Mouse (Mus musculus) neural tube, embryonic 13.5 days (tissue): ENCODE measurements around the gene Lmf1. TPM values are rescaled to one million over a fixed set of nuclear protein-coding genes. Genes with fewer than 3 reads are reported as not detected.

Source experiments
- ATAC-seq: fragments of 200-750 bp; cut with Nextera tagmentation; 2 replicates; pipeline ENCODE4 v1.8.0; 2017; ENCODE audit warnings: low read depth, mild to moderate bottlenecking, moderate TSS enrichment, moderate library complexity
- H3K27ac ChIP-seq: fragments of 300-500 bp; sonication (generic); replicated peaks from 2 replicates; pipeline ENCODE4 v1.5.1; 2015; ENCODE audit warnings: moderate library complexity, mild to moderate bottlenecking, inconsistent platforms
- H3K27me3 ChIP-seq: fragments of 300-500 bp; sonication (generic); 2 replicates; pipeline ENCODE4 v1.6.1; 2015; ENCODE audit warnings: mild to moderate bottlenecking, inconsistent platforms
- H3K36me3 ChIP-seq: fragments of 300-500 bp; sonication (generic); 2 replicates; pipeline ENCODE4 v1.6.1; 2015; ENCODE audit warnings: mild to moderate bottlenecking, inconsistent platforms
- H3K4me1 ChIP-seq: fragments of 300-500 bp; sonication (generic); replicated peaks from 2 replicates; pipeline ENCODE4 v1.6.1; 2015; ENCODE audit warnings: inconsistent platforms
- H3K4me2 ChIP-seq: fragments of 300-500 bp; sonication (generic); 2 replicates; pipeline ENCODE4 v1.6.1; 2015; ENCODE audit warnings: inconsistent platforms, mild to moderate bottlenecking, moderate library complexity
- H3K4me3 ChIP-seq: fragments of 300-500 bp; sonication (generic); 2 replicates; pipeline ENCODE4 v1.5.1; 2015; ENCODE audit warnings: mild to moderate bottlenecking, inconsistent platforms
- H3K9ac ChIP-seq: fragments of 300-500 bp; sonication (generic); 2 replicates; pipeline ENCODE4 v1.6.1; 2015; ENCODE audit warnings: moderate library complexity, mild to moderate bottlenecking, inconsistent platforms
- H3K9me3 ChIP-seq: fragments of 300-500 bp; sonication (generic); 2 replicates; pipeline ENCODE4 v1.6.1; 2016; ENCODE audit warnings: inconsistent platforms
- WGBS: fragments of 180-500 bp; shearing (Covaris S2); methylation state at CpG from one replicate; pipeline ENCODE4 v1.1.7; 2015; 5-methylcytosine and 5-hydroxymethylcytosine counted together
- polyA plus RNA-seq: library from polyadenylated mRNA; unstranded; fragments of >200 nt; fragmentation: Nextera tagmentation; extraction: Ambion mirVana; gene quantifications from 2 replicates; pipeline ENCODE4 v1.2.1, GENCODE M21; 2015

The Lmf1 gene
- polyA plus RNA-seq, 1 experiment from 2014 or later, result 26.2 TPM

DNA sequence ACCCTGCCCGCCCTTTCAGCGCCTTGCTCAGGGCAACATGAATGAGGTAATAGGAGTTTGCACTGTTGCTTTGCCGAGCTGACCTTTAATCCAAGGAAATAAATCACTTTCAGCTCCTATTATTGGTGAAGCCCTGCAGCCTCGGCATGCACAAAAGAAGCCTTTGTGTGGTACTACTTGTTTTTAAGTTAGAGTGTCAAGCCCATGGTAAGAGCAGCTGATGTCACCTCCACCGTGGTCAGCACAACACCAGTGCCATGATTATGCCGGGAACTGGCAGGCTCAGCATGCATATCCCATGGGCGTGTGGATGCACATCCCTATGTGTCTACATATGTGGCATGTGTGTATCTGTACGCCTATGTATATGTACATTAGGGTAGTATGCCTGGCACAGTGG, 56.5 kb downstream of the Lmf1 start:
- H3K9ac ChIP-seq, result no peak overlapping the region
- peaks cover 44% of the 10 kb centered on the region for H3K4me1 ChIP-seq
- 13% methylated on average over 8 of the region's 8 CpGs for WGBS
- no peaks in the 10 kb centered on the region for H3K9me3 ChIP-seq
- H3K27ac ChIP-seq, result peak overlapping the region; percentile 38
- no peak overlapping the region for H3K4me2 ChIP-seq
- no peaks in the 10 kb centered on the region for H3K27me3 ChIP-seq
- ATAC-seq, result no peak
- H3K36me3 ChIP-seq, result peaks cover 13% of the 10 kb centered on the region; the same call in 1 of the 2 replicates
- H3K4me3 ChIP-seq, result no peak overlapping the region

DNA sequence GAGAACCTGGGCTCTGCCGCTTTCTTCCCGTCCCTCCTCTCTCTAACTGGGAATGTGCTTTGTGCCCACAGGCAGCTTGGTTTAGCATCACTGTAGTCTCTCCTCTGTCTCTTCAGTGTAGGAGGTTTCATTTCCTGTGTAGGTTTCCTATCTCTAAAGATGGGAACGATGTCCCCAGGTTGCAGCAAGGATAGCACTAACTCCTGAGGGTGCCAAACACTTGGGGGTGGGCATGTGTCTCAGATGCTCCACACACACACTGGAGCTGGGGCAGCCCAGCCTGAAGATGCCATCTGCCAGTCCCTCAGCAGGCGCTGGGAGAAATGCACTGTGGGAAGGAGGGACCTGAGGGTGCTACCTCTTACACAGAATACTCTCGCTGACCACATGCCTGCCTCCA, 56.9 kb downstream of the Lmf1 start:
- Histone ChIP-seq H3K4me2 (no peak overlapping the region), H3K4me3 (no peak overlapping the region), H3K27ac (0 out of 2 replicates have a peak overlapping the region, but pooled peaks have one; percentile 38), H3K9ac (no peak overlapping the region), H3K27me3 (no peaks in the 10 kb centered on the region), H3K36me3 (peaks cover 13% of the 10 kb centered on the region; the same call in 1 of the 2 replicates), H3K9me3 (no peaks in the 10 kb centered on the region), H3K4me1 (peaks cover 48% of the 10 kb centered on the region)
- ATAC-seq, result no peak
- 67% methylated on average over 5 of the region's 5 CpGs for WGBS

DNA sequence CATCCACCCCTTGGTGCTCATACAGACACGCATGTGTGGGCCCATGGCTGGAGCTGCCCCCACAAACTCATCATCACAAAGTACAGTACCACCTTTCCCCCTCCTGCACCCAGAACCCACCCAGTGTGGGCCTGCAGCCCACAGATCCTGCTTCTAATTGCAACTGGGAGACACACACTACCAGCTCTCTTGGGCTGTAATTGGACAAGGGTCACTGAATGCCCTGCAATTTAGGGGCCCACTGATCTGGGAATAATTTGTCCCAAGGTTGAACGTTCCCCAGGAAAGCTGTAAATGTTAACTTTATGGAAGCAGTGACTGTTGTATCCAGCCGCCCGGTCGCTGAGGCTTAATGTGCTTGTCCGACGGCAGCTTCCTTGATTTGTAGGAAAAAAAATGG, 59.1 kb downstream of the Lmf1 start:
- 0 out of 2 replicates have a peak, but pooled peaks cover 2% of the 10 kb centered on the region for H3K36me3 ChIP-seq
- no peak overlapping the region for H3K9ac ChIP-seq
- peaks cover 60% of the 10 kb centered on the region for H3K4me1 ChIP-seq
- no peak for ATAC-seq
- no peak overlapping the region for H3K4me2 ChIP-seq
- no peaks in the 10 kb centered on the region for H3K9me3 ChIP-seq
- 38% methylated on average over 7 of the region's 7 CpGs for WGBS
- H3K4me3 ChIP-seq, result no peak overlapping the region
- H3K27me3 ChIP-seq, result no peaks in the 10 kb centered on the region
- no peak overlapping the region for H3K27ac ChIP-seq

DNA sequence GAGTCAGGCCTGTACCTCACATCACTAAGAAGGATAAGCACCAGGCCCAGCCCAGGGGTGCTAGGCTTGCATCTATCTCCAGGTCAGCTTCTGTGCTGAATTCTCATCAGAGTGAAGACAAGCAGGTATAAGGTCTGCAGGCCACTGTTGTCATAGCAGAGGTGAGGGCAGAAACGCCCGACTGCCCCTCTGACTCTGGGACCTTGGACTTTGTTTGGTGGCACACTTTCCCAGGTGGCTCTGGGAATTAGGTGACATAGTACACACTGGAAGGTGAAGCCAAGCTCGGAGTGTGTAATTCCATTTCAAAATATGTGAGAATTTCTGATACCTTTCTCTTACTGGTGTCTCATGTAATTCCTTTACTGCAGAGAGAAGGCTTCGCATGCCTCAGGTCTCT, 59.6 kb downstream of the Lmf1 start:
- Histone ChIP-seq H3K4me2 (no peak overlapping the region), H3K27ac (peak overlapping the region; percentile 49; the same call in 1 of the 2 replicates), H3K4me3 (no peak overlapping the region), H3K9me3 (no peaks in the 10 kb centered on the region), H3K27me3 (no peaks in the 10 kb centered on the region), H3K4me1 (peaks cover 64% of the 10 kb centered on the region), H3K36me3 (no peaks in the 10 kb centered on the region), H3K9ac (no peak overlapping the region)
- ATAC-seq, result no peak
- 90% methylated on average over 4 of the region's 4 CpGs for WGBS

DNA sequence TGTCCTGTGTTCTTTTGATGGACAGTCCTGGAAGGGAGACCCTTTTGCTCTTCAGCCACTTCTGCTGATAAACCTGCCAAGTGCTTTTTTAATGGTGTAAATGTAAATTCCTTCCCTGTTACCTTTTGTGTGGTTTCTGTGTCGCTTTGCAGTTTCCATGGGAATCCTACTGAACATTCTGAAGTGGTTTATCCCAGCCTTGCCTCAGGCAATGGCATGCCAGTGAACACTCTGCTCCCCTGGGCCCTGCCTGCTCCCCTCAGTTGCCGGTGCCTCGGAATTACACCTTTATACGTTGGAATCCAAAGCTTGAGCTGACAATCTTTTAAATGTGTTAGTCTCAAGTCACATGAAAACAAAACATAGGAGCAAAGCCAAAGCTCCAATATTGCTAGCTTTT, 62.1 kb downstream of the Lmf1 start:
- no peaks in the 10 kb centered on the region for H3K27me3 ChIP-seq
- 0 out of 2 replicates have a peak overlapping the region, but pooled peaks have one; percentile 6 for H3K27ac ChIP-seq
- no peak overlapping the region for H3K9ac ChIP-seq
- no peaks in the 10 kb centered on the region for H3K36me3 ChIP-seq
- no peak overlapping the region for H3K4me3 ChIP-seq
- no peaks in the 10 kb centered on the region for H3K9me3 ChIP-seq
- H3K4me2 ChIP-seq, result no peak overlapping the region
- 46% methylated on average over 4 of the region's 4 CpGs for WGBS
- peaks cover 51% of the 10 kb centered on the region for H3K4me1 ChIP-seq
- no peak for ATAC-seq

DNA sequence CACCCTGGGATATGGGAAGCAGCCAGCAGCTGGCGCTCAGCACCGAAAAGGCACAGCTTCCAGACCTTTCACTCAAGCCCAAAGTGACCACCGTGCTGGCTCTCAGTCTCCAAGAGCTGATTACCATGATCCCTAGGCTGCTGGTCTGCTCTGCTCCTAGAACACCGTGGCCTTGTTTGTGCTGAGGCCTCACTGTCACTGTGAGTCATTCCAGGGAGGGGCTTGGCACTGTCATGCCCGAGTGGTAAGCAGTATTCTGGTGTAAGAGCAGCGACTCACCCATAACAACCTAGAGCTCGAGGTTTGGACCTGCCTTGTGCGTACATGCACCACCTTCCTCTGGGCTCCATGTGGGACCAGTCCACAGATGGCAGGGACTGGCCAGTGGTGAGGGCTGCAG, 63.1 kb downstream of the Lmf1 start:
- Histone ChIP-seq H3K9me3 (no peaks in the 10 kb centered on the region), H3K4me1 (peaks cover 46% of the 10 kb centered on the region), H3K27me3 (no peaks in the 10 kb centered on the region), H3K4me3 (no peak overlapping the region), H3K27ac (no peak overlapping the region), H3K4me2 (no peak overlapping the region), H3K9ac (no peak overlapping the region), H3K36me3 (peaks cover 3% of the 10 kb centered on the region; the same call in 1 of the 2 replicates)
- no peak for ATAC-seq
- WGBS, result 81% methylated on average over 8 of the region's 8 CpGs

DNA sequence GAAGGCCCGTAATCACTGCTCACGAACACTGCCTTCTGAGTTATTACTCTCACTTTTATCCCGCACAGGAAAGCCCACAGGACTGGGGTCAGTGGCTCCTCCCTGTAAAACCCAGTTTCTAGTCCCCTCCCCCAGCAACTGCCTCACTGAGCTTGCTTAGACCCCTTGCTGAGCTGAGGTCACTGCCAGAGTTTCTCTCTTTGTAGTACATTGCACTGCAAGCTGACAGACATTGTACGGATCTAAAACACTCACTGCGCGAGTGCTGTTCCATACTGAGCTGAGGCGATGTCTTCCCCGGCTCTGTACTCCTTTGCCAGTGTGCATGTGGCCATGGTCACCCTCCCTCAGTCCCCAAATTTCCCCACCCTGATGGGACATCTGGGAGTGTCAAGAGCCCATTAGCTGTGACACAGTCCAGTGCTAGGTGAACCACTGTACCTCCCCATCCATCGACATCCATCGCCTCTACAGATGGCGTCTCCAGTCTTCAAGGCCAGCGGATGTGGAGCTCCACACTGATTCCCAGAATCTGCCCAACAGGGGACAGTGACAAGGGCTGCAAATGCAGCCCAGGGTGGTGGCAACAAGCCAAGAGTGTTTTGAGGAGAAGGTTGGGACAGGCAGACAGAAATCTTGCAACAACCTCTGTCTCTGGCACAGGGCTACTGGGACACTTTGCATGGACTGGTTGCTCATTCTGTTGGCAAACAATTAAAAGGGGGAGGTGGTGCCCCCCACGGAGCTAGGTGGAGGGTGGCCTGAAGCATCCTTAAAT, 64.8 kb downstream of the Lmf1 start:
- peaks cover 8% of the 10 kb centered on the region; the same call in 1 of the 2 replicates for H3K36me3 ChIP-seq
- no peaks in the 10 kb centered on the region for H3K9me3 ChIP-seq
- H3K27me3 ChIP-seq, result no peaks in the 10 kb centered on the region
- H3K27ac ChIP-seq, result 0 out of 2 replicates have a peak overlapping the region, but pooled peaks have one; percentile 34
- H3K4me2 ChIP-seq, result no peak overlapping the region
- H3K9ac ChIP-seq, result peak overlapping the region; percentile 18; the same call in 1 of the 2 replicates
- no peak overlapping the region for H3K4me3 ChIP-seq
- WGBS, result 51% methylated on average over 13 of the region's 13 CpGs
- ATAC-seq, result peak; percentile 59; the same call in 1 of the 2 replicates
- H3K4me1 ChIP-seq, result peaks cover 48% of the 10 kb centered on the region

DNA sequence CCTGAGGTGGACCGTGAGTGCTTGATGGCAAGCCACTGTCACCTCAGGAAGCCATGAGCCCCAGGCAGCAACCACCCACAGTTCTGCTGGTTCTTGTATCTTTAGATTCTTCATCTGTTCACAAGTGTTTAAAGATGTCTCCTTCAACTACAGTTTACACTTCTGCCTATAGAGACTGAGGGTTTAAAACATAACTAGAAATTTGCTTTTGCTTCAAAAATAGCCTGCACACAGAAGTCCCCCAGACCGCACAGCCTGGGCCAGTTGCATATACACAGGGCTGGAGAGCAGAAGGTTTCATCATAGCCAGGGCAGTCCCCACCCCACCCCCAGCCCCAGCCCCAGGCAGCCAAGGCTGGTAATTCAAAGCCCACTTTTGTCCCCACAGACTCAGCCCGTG, 65.9 kb downstream of the Lmf1 start:
- WGBS, result 90% methylated on average over 3 of the region's 3 CpGs
- ATAC-seq, result no peak

DNA sequence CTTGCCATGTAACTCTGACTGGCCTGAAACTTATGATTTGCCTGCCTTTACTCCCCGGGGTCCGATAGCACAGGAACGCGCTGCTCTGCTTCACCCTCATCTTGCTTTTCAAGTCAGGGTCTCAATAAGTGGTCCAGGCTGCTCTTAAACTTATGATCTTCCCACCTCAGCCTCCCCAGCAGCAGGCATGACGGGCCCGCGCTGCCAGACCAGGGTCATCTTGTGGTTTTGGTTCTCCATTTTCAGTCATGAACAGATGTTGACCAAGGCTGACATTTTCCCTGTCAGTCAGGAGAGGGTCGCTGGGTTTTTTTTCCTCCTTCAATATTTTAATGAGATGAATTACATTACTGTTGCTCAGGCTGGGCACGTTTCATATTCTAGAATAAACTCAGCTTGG, 66.8 kb downstream of the Lmf1 start:
- H3K9me3 ChIP-seq, result no peaks in the 10 kb centered on the region
- 89% methylated on average over 9 of the region's 9 CpGs for WGBS
- H3K27me3 ChIP-seq, result no peaks in the 10 kb centered on the region
- H3K4me3 ChIP-seq, result no peak overlapping the region
- H3K36me3 ChIP-seq, result peaks cover 13% of the 10 kb centered on the region; the same call in 1 of the 2 replicates
- peaks cover 37% of the 10 kb centered on the region for H3K4me1 ChIP-seq
- H3K9ac ChIP-seq, result no peak overlapping the region
- no peak overlapping the region for H3K4me2 ChIP-seq
- no peak overlapping the region for H3K27ac ChIP-seq
- no peak for ATAC-seq

More for the DNA sequence above, 65.9 kb downstream of the Lmf1 start:
- no peak overlapping the region for H3K4me3 ChIP-seq
- no peak overlapping the region for H3K9ac ChIP-seq
- H3K27me3 ChIP-seq, result no peaks in the 10 kb centered on the region
- H3K27ac ChIP-seq, result no peak overlapping the region
- H3K4me2 ChIP-seq, result no peak overlapping the region
- H3K9me3 ChIP-seq, result no peaks in the 10 kb centered on the region
- peaks cover 43% of the 10 kb centered on the region for H3K4me1 ChIP-seq
- peaks cover 13% of the 10 kb centered on the region; the same call in 1 of the 2 replicates for H3K36me3 ChIP-seq

DNA sequence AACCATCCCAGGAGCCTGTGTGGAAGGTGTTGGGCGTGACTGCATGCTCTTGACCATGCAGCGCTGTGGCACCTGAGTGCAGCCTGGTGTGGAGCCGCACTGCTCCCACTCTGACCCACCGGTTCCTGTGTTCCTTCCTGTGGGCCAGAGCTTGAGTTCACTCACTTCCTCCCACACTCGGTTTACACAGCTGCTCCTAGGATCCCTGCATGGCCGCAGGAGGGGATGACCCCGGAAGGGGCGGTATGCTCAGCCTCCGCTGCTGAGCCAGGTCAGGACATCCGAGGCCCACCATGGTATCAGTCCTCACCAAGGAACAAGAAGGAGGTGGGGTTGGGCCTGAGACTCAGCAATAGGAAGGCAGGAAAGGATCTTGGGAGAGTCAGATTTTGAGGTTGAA, 69.0 kb downstream of the Lmf1 start:
- ATAC-seq, result no peak
- Histone ChIP-seq H3K27me3 (no peaks in the 10 kb centered on the region), H3K9ac (0 out of 2 replicates have a peak overlapping the region, but pooled peaks have one; percentile 5), H3K27ac (no peak overlapping the region), H3K36me3 (peaks cover 13% of the 10 kb centered on the region; the same call in 1 of the 2 replicates), H3K4me3 (no peak overlapping the region), H3K4me2 (no peak overlapping the region), H3K9me3 (no peaks in the 10 kb centered on the region), H3K4me1 (peaks cover 25% of the 10 kb centered on the region)
- 91% methylated on average over 10 of the region's 10 CpGs for WGBS

DNA sequence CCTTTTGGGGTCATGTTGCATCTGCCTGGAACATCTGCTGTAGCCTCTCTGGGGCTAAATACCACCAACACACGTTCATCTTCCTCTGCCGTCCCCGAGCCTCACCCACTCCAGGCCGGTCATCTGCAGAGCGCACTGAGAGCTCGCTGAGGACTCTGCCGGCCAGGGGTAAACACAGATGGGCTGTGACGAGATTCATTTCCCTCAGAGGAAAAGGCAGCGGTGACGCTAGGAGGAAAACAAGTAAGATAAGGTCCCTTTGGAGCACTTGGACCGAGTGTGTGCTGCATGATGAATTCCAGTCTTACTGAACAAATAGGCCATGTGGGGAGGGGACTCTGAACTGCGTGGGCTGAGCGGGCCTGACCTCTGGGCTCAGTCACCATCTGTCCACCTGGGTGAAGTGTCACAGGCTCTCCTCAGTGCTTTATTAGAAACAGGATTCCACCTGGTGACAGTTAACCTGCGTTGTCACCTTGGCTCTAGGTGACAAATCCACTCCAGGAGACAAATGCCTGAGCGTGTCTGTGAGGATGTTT, 69.9 kb downstream of the Lmf1 start:
- no peak for ATAC-seq
- Histone ChIP-seq H3K9ac (no peak overlapping the region), H3K4me1 (peaks cover 17% of the 10 kb centered on the region), H3K4me2 (no peak overlapping the region), H3K36me3 (peaks cover 13% of the 10 kb centered on the region; the same call in 1 of the 2 replicates), H3K4me3 (no peak overlapping the region), H3K27ac (peak overlapping the region; percentile 13; the same call in 1 of the 2 replicates), H3K27me3 (no peaks in the 10 kb centered on the region), H3K9me3 (no peaks in the 10 kb centered on the region)
- WGBS, result 56% methylated on average over 15 of the region's 15 CpGs

DNA sequence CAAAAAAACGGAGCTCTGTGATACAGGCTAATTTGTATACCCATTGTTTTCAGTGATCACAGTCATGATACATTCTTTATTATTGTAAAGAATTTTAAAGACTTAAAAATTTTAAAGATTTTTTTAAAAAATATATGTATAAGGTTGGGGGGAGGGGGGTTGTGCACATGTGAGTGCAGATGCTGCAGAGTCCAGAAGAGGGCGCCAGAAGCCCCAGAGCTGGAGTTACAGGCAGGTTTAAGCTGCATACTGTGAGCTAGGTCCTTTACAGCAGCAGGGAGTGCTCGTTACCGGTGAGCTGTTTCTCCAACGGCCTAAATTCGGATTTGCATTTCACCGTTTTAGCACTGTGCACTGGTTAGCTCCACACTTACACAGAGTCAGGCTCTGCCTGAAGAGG, 71.8 kb downstream of the Lmf1 start:
- no peak overlapping the region for H3K4me2 ChIP-seq
- peaks cover 13% of the 10 kb centered on the region for H3K4me1 ChIP-seq
- ATAC-seq, result no peak
- H3K4me3 ChIP-seq, result no peak overlapping the region
- WGBS, result 89% methylated on average over 7 of the region's 7 CpGs
- H3K27ac ChIP-seq, result no peak overlapping the region
- H3K36me3 ChIP-seq, result peaks cover 18% of the 10 kb centered on the region; the same call in 1 of the 2 replicates
- H3K27me3 ChIP-seq, result no peaks in the 10 kb centered on the region
- no peak overlapping the region for H3K9ac ChIP-seq
- H3K9me3 ChIP-seq, result no peaks in the 10 kb centered on the region
